Mouse (Mus musculus) heart, postnatal 0 days (tissue): ENCODE measurements around the gene Siae. TPM values are rescaled to one million over a fixed set of nuclear protein-coding genes. Genes with fewer than 3 reads are reported as not detected.

Experiments used
- ATAC-seq: fragments of 200-750 bp; cut with Nextera tagmentation; 2 replicates; pipeline ENCODE4 v1.8.0; 2017; ENCODE audit warnings: low read depth, moderate number of reproducible peaks, moderate library complexity; ENCODE audit not compliant: insufficient read depth
- DNase-seq: peaks from one replicate; pipeline ENCODE4 v3.0.0-alpha.2; 2016; ENCODE audit warnings: low spot score
- H3K27ac ChIP-seq: fragments of 300-500 bp; sonication (generic); 2 replicates; pipeline ENCODE4 v1.5.1; 2014; ENCODE audit warnings: low read depth, mild to moderate bottlenecking
- H3K27me3 ChIP-seq: fragments of 300-500 bp; sonication (generic); 2 replicates; pipeline ENCODE4 v1.6.1; 2014; ENCODE audit warnings: low read length, mixed read lengths; ENCODE audit not compliant: control insufficient read depth, insufficient read depth
- H3K36me3 ChIP-seq: fragments of 300-500 bp; sonication (generic); replicated peaks from 2 replicates; pipeline ENCODE4 v1.6.1; 2014; ENCODE audit warnings: low read length, mixed read lengths; ENCODE audit not compliant: control insufficient read depth, insufficient read depth
- H3K4me1 ChIP-seq: fragments of 300-500 bp; sonication (generic); 2 replicates; pipeline ENCODE4 v1.6.1; 2014; ENCODE audit warnings: antibody characterized with exemption; ENCODE audit not compliant: control insufficient read depth, insufficient read depth
- H3K4me2 ChIP-seq: fragments of 300-500 bp; sonication (generic); 2 replicates; pipeline ENCODE4 v1.6.1; 2014; ENCODE audit warnings: low read depth, mild to moderate bottlenecking, low read length, moderate library complexity
- H3K4me3 ChIP-seq: fragments of 300-500 bp; sonication (generic); 2 replicates; pipeline ENCODE4 v1.5.1; 2014; ENCODE audit warnings: low read depth, low read length
- H3K9ac ChIP-seq: fragments of 300-500 bp; sonication (generic); replicated peaks from 2 replicates; pipeline ENCODE4 v1.6.1; 2014; ENCODE audit warnings: low read depth, low read length, mixed read lengths
- H3K9me3 ChIP-seq: fragments of 300-500 bp; sonication (generic); replicated peaks from 2 replicates; pipeline ENCODE4 v1.6.1; 2016; ENCODE audit warnings: low read length; ENCODE audit not compliant: control insufficient read depth
- CTCF ChIP-seq: IDR thresholded peaks from 2 replicates; pipeline ENCODE4 v1.5.1; 2016; ENCODE audit warnings: antibody characterized with exemption, control low read depth, low read depth
- EP300 ChIP-seq: IDR thresholded peaks from 2 replicates; pipeline ENCODE4 v1.6.1; 2016; ENCODE audit warnings: antibody characterized with exemption, low read depth
- WGBS: fragments of 180-500 bp; shearing (Covaris S2); extraction: QIAGEN DNeasy Blood & Tissue Kit; methylation state at CpG from one replicate; pipeline ENCODE4 v1.1.7; 2014; 5-methylcytosine and 5-hydroxymethylcytosine counted together
- polyA plus RNA-seq: library from polyadenylated mRNA; unstranded; fragments of >200 nt; fragmentation: Nextera tagmentation; extraction: Ambion mirVana; gene quantifications from 2 replicates; pipeline ENCODE4 v1.2.1, GENCODE M21; 2015
- total RNA-seq: library from RNA; depleted of rRNA; stranded (reverse); fragments of >200 nt; gene quantifications from 2 replicates; pipeline ENCODE4 v1.2.3, GENCODE M21; 2014; ENCODE audit warnings: low replicate concordance

The Siae gene
- total and polyA plus RNA-seq, 2 experiments from 2014 or later = 5.4 to 6.4 TPM

DNA sequence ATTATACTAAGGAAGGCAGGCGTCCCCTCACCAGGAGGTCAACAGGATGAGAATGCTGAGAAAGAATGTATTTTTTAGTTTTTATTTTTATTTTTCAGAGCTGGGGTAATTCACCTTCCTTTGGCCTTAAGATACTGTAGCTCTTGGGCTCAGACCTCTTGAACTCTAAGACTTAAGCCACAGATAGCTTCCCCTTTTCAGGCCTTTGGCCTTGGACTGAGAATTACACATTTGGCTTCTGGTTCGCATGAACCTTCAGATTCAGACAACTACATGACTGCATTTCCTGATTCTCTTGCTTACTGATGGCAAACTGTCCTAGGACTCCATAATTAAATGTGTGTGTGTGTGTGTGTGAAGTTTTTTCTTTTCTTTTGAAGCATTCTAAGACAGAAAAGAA lies 43.1 kb downstream of the Siae start:
- WGBS = 80% methylated on average over 2 of the region's 2 CpGs
- Histone ChIP-seq H3K36me3 (no peaks in the 10 kb centered on the region), H3K9me3 (no peaks in the 10 kb centered on the region), H3K27ac (no peak overlapping the region), H3K9ac (no peak overlapping the region), H3K27me3 (no peaks in the 10 kb centered on the region), H3K4me3 (no peak overlapping the region), H3K4me1 (no peaks in the 10 kb centered on the region), H3K4me2 (no peak overlapping the region)
- ATAC-seq (no peak), DNase-seq (no peak)
- TF ChIP-seq CTCF (no peak), EP300 (no peak)

- TF ChIP-seq CTCF (no peak), EP300 (no peak)
- 83% methylated on average over 2 of the region's 2 CpGs for WGBS
- Histone ChIP-seq H3K4me1 (no peaks in the 10 kb centered on the region), H3K36me3 (no peaks in the 10 kb centered on the region), H3K9me3 (no peaks in the 10 kb centered on the region), H3K9ac (no peak overlapping the region), H3K27ac (no peak overlapping the region), H3K27me3 (no peaks in the 10 kb centered on the region), H3K4me3 (no peak overlapping the region), H3K4me2 (no peak overlapping the region)
- DNase-seq (no peak), ATAC-seq (no peak)
Measured at GRCm38 (mm10) chr9:37600538-37601205, 45.2 kb downstream of the Siae start.

GRCm38 (mm10) chr9:37605089-37605488 lies 49.6 kb downstream of the Siae start:
- Histone ChIP-seq H3K4me3 (no peak overlapping the region), H3K4me1 (no peaks in the 10 kb centered on the region), H3K27ac (no peak overlapping the region), H3K36me3 (no peaks in the 10 kb centered on the region), H3K4me2 (no peak overlapping the region), H3K9ac (no peak overlapping the region), H3K9me3 (no peaks in the 10 kb centered on the region), H3K27me3 (no peaks in the 10 kb centered on the region)
- 60% methylated on average over 3 of the region's 3 CpGs for WGBS
- TF ChIP-seq CTCF = no peak
- no peak for TF ChIP-seq EP300
- DNase-seq = no peak
- no peak for ATAC-seq

- Histone ChIP-seq H3K9ac (no peak overlapping the region), H3K4me2 (no peak overlapping the region), H3K4me3 (no peak overlapping the region), H3K27ac (no peak overlapping the region), H3K9me3 (no peaks in the 10 kb centered on the region), H3K27me3 (no peaks in the 10 kb centered on the region), H3K36me3 (no peaks in the 10 kb centered on the region), H3K4me1 (0 out of 2 replicates have a peak, but pooled peaks cover 7% of the 10 kb centered on the region)
- TF ChIP-seq EP300 = no peak
- TF ChIP-seq CTCF = no peak
- 61% methylated on average over 4 of the region's 4 CpGs for WGBS
- DNase-seq (no peak), ATAC-seq (no peak)
Measured at GRCm38 (mm10) chr9:37609558-37609957, 54.1 kb downstream of the Siae start.

DNA sequence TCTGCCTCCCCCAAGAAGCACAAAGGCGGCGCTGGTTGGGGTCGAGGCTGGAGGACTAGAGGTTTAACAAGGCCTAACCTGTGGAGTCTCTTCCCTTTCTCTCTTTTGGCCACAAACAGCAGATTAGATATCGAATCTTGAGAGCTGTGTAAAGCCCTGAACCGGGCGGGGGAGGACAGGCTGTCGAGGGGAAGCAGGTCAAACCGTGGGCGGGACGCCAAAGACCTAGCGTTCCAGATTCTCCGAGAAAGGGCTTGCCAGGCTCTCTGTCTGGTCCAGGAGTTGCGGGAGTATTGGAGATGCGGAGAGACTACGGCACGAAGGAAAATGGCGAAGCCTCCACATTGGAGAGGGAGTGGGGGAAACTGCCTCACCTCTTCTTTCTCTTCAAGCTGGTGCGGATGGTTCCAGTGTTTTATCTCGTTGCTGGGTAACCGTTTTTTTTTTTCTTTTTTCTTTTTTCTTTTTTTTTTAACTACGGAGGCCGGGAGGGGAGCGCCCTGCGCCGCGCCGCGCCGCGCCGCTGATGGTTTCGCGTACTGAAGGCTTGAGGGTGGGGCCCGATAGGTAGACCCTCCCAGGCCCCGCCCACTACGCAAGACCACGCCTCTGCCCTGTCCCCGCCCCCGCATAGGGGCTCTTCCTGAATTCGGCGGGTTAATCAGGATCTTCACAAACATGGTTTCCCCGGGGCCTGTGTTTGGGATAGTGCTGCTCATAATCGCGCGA lies 57.8 kb downstream of the Siae start, which contains the start of gene Spa17:
Spa17 (minus strand) TSS at position 541 of the 729 bp plus-strand sequence.
- H3K9ac ChIP-seq = peak within 1 kb of the TSS; percentile 72
- H3K27me3 ChIP-seq = no peaks in the 10 kb centered on the region
- H3K9me3 ChIP-seq = no peaks in the 10 kb centered on the region
- 0 out of 2 replicates have a peak, but pooled peaks cover 7% of the 10 kb centered on the region for H3K4me1 ChIP-seq
- no peaks in the 10 kb centered on the region for H3K36me3 ChIP-seq
- ATAC-seq (peak; percentile 98), DNase-seq (peak; percentile 93)
- TF ChIP-seq CTCF (no peak), EP300 (peak; percentile 21; the same call in 1 of the 2 replicates)
- H3K27ac ChIP-seq = peak within 1 kb of the TSS; percentile 87
- under 1% methylated on average over 45 of the region's 45 CpGs for WGBS
- H3K4me3 ChIP-seq = peak within 1 kb of the TSS; percentile 62
- H3K4me2 ChIP-seq = peak within 1 kb of the TSS; percentile 79
